Mouse (Mus musculus) heart, postnatal 0 days (tissue): ENCODE measurements at regions not wholly inside any gene's neighbourhood (a gene's known extent, or its start where the extent isn't known, plus 50 kb on each side); places are given as distances from the start of the nearest gene placed in this dataset.

Experiments used
- ATAC-seq: fragments of 200-750 bp; cut with Nextera tagmentation; 2 replicates; pipeline ENCODE4 v1.8.0; 2017; ENCODE audit warnings: low read depth, moderate number of reproducible peaks, moderate library complexity; ENCODE audit not compliant: insufficient read depth
- DNase-seq: peaks from one replicate; pipeline ENCODE4 v3.0.0-alpha.2; 2016; ENCODE audit warnings: low spot score
- H3K27ac ChIP-seq: fragments of 300-500 bp; sonication (generic); 2 replicates; pipeline ENCODE4 v1.5.1; 2014; ENCODE audit warnings: low read depth, mild to moderate bottlenecking
- H3K27me3 ChIP-seq: fragments of 300-500 bp; sonication (generic); 2 replicates; pipeline ENCODE4 v1.6.1; 2014; ENCODE audit warnings: low read length, mixed read lengths; ENCODE audit not compliant: control insufficient read depth, insufficient read depth
- H3K36me3 ChIP-seq: fragments of 300-500 bp; sonication (generic); replicated peaks from 2 replicates; pipeline ENCODE4 v1.6.1; 2014; ENCODE audit warnings: low read length, mixed read lengths; ENCODE audit not compliant: control insufficient read depth, insufficient read depth
- H3K4me1 ChIP-seq: fragments of 300-500 bp; sonication (generic); 2 replicates; pipeline ENCODE4 v1.6.1; 2014; ENCODE audit warnings: antibody characterized with exemption; ENCODE audit not compliant: control insufficient read depth, insufficient read depth
- H3K4me2 ChIP-seq: fragments of 300-500 bp; sonication (generic); 2 replicates; pipeline ENCODE4 v1.6.1; 2014; ENCODE audit warnings: low read depth, mild to moderate bottlenecking, low read length, moderate library complexity
- H3K4me3 ChIP-seq: fragments of 300-500 bp; sonication (generic); 2 replicates; pipeline ENCODE4 v1.5.1; 2014; ENCODE audit warnings: low read depth, low read length
- H3K9ac ChIP-seq: fragments of 300-500 bp; sonication (generic); replicated peaks from 2 replicates; pipeline ENCODE4 v1.6.1; 2014; ENCODE audit warnings: low read depth, low read length, mixed read lengths
- H3K9me3 ChIP-seq: fragments of 300-500 bp; sonication (generic); replicated peaks from 2 replicates; pipeline ENCODE4 v1.6.1; 2016; ENCODE audit warnings: low read length; ENCODE audit not compliant: control insufficient read depth
- CTCF ChIP-seq: IDR thresholded peaks from 2 replicates; pipeline ENCODE4 v1.5.1; 2016; ENCODE audit warnings: antibody characterized with exemption, control low read depth, low read depth
- EP300 ChIP-seq: IDR thresholded peaks from 2 replicates; pipeline ENCODE4 v1.6.1; 2016; ENCODE audit warnings: antibody characterized with exemption, low read depth
- WGBS: fragments of 180-500 bp; shearing (Covaris S2); extraction: QIAGEN DNeasy Blood & Tissue Kit; methylation state at CpG from one replicate; pipeline ENCODE4 v1.1.7; 2014; 5-methylcytosine and 5-hydroxymethylcytosine counted together

DNA sequence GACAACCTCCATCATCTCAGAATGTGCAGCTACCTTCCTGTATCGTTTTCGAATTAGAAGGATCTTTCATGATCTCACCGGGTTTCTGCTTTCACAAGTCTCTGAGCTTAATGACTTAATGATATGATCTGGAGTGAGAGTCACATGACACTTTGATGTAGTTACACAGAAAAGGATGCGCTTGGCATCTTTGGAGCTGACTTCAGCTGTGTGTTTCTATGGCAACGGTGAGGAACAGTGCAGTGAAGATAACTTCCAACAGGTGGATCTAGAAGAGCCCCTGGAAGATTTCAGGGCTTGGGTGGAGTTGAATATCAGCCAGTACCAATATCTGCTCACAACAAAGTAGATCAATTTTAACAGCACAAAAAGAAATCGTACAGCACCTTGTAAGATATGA lies 449.1 kb upstream of the Adamts9 start:
- 81% methylated on average over 6 of the region's 6 CpGs for WGBS
- H3K9me3 ChIP-seq, result no peaks in the 10 kb centered on the region
- H3K36me3 ChIP-seq, result no peaks in the 10 kb centered on the region
- no peak overlapping the region for H3K27ac ChIP-seq
- DNase-seq (no peak), ATAC-seq (no peak)
- H3K9ac ChIP-seq, result no peak overlapping the region
- H3K4me2 ChIP-seq, result no peak overlapping the region
- no peak overlapping the region for H3K4me3 ChIP-seq
- H3K27me3 ChIP-seq, result no peaks in the 10 kb centered on the region
- H3K4me1 ChIP-seq, result peaks cover 9% of the 10 kb centered on the region
- no peak for TF ChIP-seq CTCF
- TF ChIP-seq EP300, result no peak

- WGBS, result 74% methylated on average over 5 of the region's 5 CpGs
- no peak for ATAC-seq
- H3K9ac ChIP-seq, result no peak overlapping the region
These were observed 447.9 kb upstream of the Adamts9 start for GRCm38 (mm10) chr6:93391166-93391565.

DNA sequence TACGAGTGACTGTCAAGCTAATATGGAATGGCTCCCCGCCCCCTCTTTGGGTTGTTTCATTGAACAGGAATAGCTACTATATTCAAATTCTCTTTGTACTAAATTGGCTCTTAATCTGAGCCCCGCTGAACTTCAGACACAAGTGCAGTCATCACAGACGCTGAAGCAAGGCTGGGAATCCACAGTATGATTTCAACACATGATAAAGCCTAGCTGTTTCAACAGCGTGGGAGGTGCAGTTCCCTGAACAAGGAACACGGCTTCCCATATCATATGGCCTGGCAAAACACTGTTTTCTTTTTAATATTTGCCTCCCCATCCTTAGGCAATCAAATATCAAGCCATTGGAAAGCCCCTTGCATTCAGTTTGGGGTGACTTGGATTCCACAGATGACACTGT lies 428.0 kb upstream of the Adamts9 start:
- no peaks in the 10 kb centered on the region for H3K9me3 ChIP-seq
- no peaks in the 10 kb centered on the region for H3K36me3 ChIP-seq
- H3K9ac ChIP-seq, result no peak overlapping the region
- WGBS, result 40% methylated on average over 6 of the region's 6 CpGs
- TF ChIP-seq CTCF, result no peak
- no peak for TF ChIP-seq EP300
- DNase-seq, result no peak
- ATAC-seq, result no peak
- H3K4me3 ChIP-seq, result no peak overlapping the region
- H3K27me3 ChIP-seq, result no peaks in the 10 kb centered on the region
- H3K27ac ChIP-seq, result no peak overlapping the region
- H3K4me2 ChIP-seq, result no peak overlapping the region
- no peaks in the 10 kb centered on the region for H3K4me1 ChIP-seq

More at GRCm38 (mm10) chr6:93391166-93391565, 447.9 kb upstream of the Adamts9 start:
- Histone ChIP-seq H3K4me1 (peaks cover 9% of the 10 kb centered on the region), H3K27ac (no peak overlapping the region), H3K4me2 (no peak overlapping the region), H3K4me3 (no peak overlapping the region), H3K27me3 (no peaks in the 10 kb centered on the region), H3K9me3 (no peaks in the 10 kb centered on the region), H3K36me3 (no peaks in the 10 kb centered on the region)
- no peak for DNase-seq
- TF ChIP-seq CTCF (no peak), EP300 (no peak)

GRCm38 (mm10) chr6:93363846-93364245 lies 420.6 kb upstream of the Adamts9 start:
- Histone ChIP-seq H3K9ac (no peak overlapping the region), H3K27ac (no peak overlapping the region), H3K4me1 (no peaks in the 10 kb centered on the region), H3K36me3 (no peaks in the 10 kb centered on the region), H3K4me2 (no peak overlapping the region), H3K27me3 (no peaks in the 10 kb centered on the region), H3K9me3 (no peaks in the 10 kb centered on the region), H3K4me3 (no peak overlapping the region)
- TF ChIP-seq EP300 (no peak), CTCF (no peak)
- 60% methylated on average over 4 of the region's 4 CpGs for WGBS
- ATAC-seq (no peak), DNase-seq (no peak)

DNA sequence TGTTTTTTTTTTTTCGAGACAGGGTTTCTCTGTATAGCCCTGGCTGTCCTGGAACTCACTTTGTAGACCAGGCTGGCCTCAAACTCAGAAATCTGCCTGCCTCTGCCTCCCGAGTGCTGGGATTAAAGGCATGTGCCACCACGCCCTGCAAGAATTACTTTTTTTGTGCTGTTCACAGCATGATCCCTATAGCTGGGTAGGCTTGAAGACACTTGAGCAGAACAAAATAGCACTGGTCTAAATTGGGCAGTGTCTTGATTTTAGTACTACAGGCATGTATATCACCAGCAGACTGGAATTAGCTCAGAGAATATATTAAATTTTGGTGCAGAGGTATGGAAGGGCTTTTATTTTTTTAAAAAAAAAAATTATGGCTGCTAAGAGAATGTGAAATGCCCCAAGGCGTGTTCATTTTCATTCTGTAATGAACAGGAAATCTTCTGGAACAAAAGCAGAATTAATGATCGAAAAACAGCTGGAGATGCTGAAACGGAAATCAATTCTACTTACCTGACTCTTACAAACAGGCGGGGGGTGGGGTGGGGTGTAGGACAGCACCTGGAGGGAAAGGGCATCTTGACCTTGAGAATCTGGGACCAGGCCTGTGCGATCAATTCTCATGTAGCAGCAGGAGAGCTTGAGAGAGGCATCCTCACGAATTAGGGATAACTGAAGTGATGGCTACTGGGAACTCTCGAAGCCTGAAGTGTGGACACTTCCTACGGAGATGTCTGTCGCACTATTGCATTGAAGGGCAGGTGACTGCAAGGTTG lies 410.2 kb upstream of the Adamts9 start:
- Histone ChIP-seq H3K9me3 (no peaks in the 10 kb centered on the region; the same call in 1 of the 2 replicates), H3K9ac (no peak overlapping the region), H3K27me3 (no peaks in the 10 kb centered on the region), H3K4me2 (no peak overlapping the region), H3K4me3 (no peak overlapping the region), H3K27ac (no peak overlapping the region), H3K36me3 (no peaks in the 10 kb centered on the region), H3K4me1 (no peaks in the 10 kb centered on the region)
- 85% methylated on average over 12 of the region's 12 CpGs for WGBS
- DNase-seq (no peak), ATAC-seq (no peak)
- TF ChIP-seq EP300 (no peak), CTCF (no peak)
